Mouse (Mus musculus) G1E-ER4 (cell line): Measurements from ENCODE around the gene Tomm7. TPM values are rescaled to one million over a fixed set of nuclear protein-coding genes. Genes with fewer than 3 reads are reported as not detected.

Experiments
- GATA1 ChIP-seq: IDR thresholded peaks from one replicate; pipeline ENCODE4 v1.8.0; 2012; ENCODE audit warnings: low read length, inconsistent platforms
- polyA plus RNA-seq: library from polyadenylated mRNA; stranded (reverse); fragments of >175 nt; gene quantifications from 2 replicates; pipeline ENCODE4 v1.2.3, GENCODE M21; 2012

Gene Tomm7
- polyA plus RNA-seq, 1 experiment = 2.2 TPM

DNA sequence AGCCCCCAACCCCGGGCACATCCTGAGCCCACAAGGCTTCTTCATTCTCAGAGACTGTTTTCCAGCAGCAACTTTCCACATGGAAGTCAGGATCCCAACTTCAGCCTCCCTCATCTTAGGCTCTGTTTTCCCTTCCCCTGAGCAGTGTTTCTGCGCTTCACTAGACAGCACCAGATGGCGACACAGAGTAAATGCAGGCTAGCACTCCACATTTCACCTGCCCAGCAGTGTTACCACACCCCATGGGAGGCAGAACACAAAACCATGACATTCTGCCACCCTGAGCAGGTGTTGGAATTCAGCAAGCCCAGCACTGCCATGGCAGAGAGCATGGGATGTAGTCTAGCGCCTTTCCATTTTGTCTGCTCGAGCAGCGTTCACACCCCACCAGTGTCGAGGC, 14.7 kb upstream of the Tomm7 start:
- TF ChIP-seq GATA1 = no peak

DNA sequence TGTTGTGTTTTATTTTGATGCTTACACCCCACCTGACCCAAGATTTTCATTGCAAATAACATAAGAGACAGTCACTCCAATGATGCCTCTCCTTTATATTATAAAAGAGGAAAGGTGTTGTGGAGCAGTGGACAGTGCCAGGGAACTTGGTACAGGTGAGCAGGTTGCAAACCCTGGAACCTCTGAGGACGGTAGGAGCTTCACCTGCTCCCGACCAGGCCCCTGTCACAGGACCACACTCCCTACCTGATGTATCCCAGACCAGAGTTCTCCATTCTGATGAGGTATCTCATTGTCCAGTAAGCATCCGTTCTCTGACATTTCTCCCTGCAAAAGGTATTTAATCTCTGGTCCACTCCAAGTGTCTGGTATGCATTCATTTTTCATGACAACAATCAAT, 14.0 kb upstream of the Tomm7 start:
- no peak for TF ChIP-seq GATA1

DNA sequence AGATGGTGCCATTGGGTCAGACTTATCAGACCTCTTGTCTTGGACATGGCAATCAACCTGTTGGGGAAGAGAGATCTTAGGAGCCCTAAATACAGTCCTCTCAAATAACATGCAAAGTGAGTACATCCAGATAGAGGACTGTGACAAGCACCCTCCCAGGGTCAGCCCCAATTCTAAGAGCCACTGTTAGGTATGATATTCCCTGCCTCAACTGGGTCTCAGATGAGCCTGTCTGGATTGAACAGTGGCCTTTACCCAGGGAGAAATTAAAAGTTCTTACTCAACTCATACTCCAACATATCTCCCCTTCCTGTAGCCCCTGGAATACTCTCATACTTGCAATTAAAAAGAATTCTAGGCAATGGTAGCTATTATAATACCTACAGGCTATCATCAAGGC, 13.2 kb upstream of the Tomm7 start:
- no peak for TF ChIP-seq GATA1

DNA sequence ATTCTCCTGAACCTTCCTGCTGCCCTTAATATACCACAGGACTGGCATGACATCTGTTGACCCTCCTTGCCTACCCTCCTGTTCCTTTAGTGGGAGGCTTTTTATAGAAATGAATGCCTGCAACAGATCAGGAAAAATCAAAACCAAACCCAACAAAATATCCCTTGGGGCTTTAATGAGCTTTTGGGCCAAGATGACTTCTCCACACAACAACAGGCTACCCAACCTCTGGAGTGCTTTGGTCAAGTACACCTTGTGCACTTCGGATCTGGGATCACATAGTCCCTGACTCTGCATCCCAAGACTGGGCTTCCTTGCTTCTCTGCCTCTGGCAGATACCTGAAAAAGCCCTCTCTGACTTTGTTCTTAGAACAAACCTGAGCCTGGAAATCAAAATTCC, 12.2 kb upstream of the Tomm7 start:
- TF ChIP-seq GATA1 = no peak

DNA sequence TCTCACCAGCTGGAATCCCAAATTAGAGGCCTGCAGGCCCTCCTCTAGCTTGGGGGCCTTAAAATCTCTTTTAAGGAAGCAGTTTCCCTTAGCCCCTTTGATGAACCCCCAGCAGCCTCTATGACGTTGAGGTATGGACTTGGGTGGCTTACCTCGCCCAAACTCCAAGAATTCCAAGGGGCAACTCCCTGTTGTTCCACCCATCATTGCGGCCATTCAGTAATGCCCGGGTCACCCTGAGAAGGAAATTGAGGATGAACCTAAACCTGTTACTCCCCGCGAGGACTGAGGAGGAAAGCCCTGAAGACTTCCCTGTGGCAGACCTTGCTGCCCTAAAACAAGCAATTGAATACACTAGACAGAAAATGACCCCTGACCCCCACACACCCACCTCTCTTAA, 11.5 kb upstream of the Tomm7 start:
- no peak for TF ChIP-seq GATA1

DNA sequence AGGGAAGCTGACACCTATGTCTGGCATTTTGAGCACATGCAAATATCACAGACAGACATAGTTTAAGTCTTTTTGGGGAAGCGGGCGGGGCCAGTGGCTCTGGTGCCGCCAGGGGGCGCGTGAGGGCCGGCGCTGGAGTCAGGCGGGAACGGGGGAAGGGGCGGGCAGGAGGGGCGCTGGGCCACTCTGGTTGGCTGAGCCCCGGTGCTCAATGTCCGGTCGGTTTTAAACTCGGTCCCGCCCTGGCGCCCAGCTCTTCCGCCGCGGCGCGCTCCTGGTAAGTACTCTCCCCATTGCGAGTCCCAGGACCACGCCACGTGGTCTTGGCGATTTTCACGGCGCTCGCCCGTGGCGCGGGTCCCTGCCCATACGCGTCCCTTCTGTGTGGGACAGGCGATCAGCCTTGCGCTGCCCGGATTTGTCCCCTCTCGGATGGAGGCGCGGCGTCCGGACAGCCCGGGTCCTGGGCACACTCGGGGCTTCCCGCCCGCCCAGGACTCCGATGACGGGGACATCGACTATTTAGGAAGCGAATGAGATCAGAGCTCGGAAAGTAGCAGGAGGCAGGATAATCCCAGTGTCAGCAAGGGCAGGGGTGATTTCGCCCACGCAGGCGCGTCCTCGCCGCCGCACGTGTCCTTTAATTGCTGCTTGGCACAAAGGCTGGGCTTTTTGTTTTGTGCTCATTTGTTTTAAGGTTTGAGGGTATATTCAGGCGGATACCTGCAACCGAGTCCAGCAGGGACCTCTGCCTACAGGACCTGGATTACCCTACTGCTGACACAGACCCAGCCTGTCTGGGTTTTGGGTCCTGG, 6.6 kb upstream of the Tomm7 start:
- TF ChIP-seq GATA1 = no peak

DNA sequence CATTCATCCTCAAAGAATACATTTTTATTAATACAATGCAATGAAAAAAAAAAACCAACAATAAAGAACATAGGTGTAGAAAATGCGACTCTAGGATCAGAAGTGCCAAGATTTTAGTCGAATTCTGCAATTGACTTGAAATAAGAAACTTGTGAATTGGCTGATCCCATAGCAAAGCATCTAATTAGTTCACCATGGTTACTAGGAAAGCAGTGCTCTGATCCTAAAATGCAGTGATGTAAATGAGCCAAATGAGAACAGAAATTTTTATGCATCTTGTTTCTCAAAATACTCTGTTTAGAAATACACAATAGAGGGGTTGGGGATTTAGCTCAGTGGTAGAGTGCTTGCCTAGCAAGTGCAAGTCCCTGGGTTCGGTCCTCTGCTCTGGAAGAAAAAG, 1.2 kb upstream of the Tomm7 start:
- TF ChIP-seq GATA1 = no peak

DNA sequence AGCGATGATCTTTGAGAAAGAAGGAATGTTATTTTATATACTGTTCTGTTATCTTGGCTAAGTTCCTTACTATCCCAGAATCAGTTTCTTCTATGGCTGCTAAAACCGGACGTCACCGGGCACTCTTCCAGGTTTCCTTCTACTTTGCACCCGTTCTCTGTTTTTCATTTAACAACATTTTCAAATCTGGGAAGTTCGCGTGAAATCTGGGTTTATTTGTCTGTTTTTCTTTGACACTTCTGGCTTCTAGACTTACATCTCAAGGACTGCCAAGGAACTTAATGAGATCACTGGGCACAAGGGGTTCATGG, 525 bp upstream of the Tomm7 start:
- TF ChIP-seq GATA1 = no peak

DNA sequence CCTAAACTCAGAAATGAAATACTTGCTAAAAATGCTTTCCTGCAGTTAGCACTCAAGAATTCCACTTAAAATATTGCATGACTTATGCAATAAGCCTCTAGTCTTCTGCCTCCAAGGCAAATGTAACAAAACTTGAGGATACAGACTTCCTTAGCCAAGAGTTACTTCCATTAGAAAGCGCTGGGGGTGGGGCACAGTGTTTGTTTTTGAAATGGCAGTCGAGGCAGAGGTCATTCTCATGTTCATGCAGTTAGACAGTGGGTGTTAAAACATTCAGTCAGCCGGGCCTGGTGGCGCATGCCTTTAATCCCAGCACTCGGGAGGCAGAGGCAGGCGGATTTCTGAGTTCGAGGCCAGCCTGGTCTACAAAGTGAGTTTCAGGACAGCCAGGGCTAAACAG, 5.8 kb downstream of the Tomm7 start:
- no peak for TF ChIP-seq GATA1

DNA sequence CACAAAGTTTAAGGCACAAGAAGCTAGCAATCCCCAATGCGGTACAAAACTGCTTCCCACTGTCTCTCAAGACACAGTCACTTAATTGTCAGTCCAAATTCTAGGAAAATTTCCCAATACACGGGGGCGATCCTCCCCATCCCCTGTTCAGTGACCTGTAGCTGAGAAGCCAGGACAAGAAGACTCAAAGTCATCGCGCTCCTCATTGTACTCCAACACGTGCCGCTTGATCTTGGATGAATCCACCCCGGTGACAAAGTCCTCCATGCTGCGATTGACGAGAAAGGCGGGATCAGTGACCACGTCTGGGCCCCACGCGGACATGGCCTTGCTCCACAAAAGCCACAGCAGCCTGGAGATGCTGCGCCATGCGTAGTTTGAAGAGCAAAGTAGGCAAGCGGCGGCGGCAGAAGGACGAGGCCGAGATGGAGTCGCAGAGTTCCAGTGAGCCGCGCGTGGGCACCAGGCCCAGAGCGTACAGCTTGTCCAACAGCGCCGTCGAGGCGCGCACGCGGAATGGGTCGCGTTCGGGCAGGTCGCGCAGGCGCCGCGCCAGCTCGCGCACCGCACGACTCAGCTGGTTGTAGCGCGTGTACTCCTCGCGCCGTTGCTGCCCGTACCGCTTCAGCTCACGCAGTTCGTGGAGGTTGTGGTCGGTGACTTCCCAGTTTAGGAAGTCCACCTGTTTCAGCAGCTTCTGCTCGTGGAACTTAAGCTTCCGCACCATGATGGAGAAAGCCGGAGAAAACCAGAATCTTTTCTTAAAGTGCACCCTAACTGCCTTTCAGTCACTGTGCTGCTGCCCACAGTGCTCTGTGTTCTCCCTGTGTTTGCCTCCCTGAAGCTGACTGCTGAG, 12.8 kb downstream of the Tomm7 start:
- no peak for TF ChIP-seq GATA1

DNA sequence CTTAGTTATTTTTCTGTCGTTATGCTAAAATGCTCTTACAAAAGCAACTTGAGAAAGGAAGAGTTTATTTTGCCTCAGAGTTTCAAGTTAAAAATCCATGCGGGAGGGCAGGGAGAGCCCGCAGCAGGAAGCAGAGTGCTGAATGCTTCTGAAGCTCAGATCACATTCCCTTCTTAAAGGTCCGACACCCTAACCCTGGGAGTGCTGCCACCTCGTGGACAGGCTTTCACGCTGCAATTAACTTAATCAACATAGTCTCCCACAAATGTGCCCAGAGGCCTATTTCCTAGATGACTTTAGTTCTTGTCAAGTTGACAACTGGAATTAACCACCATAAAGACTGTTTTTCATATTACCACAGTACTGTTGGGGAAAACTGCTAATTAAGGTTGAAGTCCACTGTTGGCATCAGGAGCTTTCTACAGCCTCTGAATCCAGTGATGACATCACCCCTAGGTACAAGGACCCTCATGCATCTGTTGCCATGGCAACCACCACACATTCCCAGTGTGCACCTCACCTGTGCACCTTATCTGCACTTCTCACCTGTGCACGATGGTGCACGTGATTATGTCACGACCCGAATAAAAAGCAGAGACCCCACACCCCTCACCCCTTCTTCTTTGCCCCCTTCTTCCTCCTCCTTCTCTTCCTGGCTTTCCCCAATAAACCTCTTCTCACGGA, 17.5 kb downstream of the Tomm7 start:
- no peak for TF ChIP-seq GATA1

DNA sequence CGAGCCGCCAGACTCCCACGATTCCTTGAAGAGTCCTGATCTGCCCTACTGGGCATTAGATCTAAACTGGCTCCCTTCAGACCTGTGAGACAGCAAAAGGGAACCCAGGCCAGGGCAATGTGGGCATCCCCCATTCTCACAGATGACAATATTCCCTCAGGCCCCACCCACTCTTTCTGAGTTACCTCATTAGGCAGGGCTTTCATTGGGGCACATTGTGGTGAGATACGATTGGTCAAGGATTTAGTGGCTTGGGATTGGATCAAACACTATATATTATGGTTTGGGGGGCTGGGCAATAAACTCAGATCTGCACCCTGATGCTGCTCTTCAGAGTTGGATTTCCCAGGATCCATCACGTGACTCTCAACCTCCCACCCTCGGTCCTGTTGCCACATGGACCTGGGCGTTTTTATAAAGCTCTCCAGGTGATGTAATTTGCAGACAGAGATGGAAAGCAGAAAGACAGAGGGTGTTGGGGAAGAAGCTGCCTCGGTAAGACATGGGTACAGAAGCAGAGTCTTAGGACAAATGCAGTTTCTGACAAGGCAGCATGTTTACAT, 19.7 kb downstream of the Tomm7 start:
- TF ChIP-seq GATA1 = no peak

DNA sequence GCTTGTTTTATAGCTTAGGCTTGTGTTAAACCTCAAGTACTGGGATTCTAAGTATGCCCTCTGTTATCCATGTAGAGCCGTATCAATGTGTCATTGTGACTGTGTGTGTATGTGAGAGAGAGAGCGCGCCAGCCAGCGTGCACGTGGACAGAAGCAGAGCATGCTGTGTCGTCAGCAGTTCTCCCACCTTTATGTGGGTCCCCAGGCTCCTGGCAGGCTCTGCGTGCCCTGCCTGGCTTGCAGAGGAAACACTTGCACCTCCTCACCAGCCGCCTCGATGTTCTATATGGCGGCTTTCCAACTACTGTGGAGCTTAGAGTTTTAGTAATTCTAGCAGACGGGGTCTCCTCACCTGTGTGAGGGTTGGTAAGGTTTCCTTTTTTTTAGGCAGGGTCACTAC, 21.7 kb downstream of the Tomm7 start:
- TF ChIP-seq GATA1 = no peak

DNA sequence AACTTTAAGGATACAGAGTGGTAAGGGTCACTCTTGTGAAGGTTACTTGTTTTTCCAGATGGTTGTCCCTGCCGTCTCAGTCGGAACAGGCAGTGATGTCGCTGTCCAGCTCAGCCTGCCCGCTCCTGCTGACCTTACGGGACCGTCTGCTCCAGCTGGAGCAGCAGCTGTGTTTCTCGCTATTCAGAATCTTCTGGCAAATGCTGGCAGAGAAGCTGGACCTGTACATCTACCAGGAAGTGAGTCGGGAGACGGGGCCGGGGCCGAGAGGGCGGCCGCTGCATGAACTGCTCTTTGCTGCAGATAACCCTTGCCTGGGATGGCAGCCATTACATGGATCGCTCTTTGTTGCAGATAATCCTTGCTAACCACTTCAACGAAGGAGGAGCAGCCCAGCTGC, 27.3 kb downstream of the Tomm7 start:
- no peak for TF ChIP-seq GATA1

DNA sequence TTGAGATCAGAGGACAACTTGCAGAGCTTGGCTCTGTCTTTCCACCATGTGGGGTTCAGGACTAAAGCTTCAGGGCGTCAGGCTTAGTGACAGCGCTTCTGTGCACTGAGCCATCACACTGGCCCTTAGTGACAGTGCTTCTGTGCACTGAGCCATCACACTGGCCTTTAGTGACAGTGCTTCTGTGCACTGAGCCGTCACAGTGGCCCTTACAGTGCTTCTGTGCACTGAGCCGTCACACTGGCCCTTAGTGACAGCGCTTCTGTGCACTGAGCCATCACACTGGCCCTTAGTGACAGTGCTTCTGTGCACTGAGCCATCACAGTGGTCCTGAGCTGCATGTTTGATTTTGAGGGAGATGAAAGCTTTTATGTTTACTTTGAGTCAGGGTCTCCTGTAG, 29.1 kb downstream of the Tomm7 start:
- TF ChIP-seq GATA1 = no peak

DNA sequence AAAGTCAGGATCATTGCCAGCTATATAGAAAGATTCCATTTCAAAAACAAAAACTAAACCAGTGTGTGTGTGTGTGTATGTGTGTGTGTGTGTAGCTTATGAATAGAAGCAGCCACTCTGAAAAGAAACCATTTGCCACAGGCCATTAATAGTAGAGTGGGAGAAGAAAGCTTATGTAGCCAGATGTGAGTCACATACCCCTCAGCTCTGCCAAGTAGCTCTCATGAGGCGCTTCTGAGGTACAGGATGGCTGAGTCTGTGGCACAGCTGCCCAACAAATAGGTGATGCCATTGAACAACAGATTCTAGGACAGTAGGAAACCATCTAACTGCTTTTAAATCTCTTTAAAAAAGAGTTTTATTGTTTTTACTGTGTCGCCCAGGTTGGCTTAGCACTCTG, 51.2 kb downstream of the Tomm7 start:
- TF ChIP-seq GATA1 = no peak

DNA sequence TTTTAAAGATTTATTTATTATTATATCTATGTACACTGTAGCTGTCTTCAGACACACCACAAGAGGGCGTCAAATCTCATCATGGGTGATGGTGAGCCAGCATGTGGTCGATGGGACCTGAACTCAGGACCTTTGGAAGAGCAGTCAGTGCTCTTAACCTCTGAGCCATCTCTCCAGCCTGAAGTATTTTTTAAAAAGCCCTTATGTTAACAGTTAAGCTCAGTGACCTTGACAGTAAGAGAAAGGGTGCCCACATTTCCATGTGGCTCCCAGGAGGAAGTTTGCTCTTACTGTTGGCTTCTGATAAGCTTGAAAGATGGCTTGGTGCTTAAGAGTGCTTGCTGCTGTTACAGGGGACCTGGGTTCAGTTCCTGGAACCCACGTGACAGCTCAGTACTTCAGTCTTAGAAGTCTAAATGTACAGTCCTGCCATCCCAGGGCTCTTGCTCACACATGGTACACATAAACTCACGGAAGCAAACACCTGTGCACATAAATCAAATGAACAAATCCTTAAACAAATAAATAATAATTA, 54.8 kb downstream of the Tomm7 start:
- TF ChIP-seq GATA1 = no peak

Other genes starting within 250 kb of the Tomm7 start
- gene Srpk2, start 159.5 kb downstream of the Tomm7 start, polyA plus RNA-seq = 11.1 and 13.3 TPM in 2 replicates
- 13.3 and 16.5 TPM in 2 replicates for gene Pus7, start 60.5 kb downstream of the Tomm7 start, polyA plus RNA-seq
- gene Rint1, start 56.5 kb downstream of the Tomm7 start, polyA plus RNA-seq = 8.3 and 12.7 TPM in 2 replicates
- gene Fam126a, start 186.5 kb upstream of the Tomm7 start, polyA plus RNA-seq = 2.9 and 3.6 TPM in 2 replicates